Mouse (Mus musculus) testis, adult 2 months (tissue): ENCODE results near the gene Rbm4. TPM values are rescaled to one million over a fixed set of nuclear protein-coding genes. Genes with fewer than 3 reads are reported as not detected.

Source experiments
- H3K27ac ChIP-seq: fragments of 200-500 bp; 2 replicates; pipeline ENCODE4 v1.5.1; 2012; ENCODE audit warnings: low read depth, low read length; ENCODE audit not compliant: control insufficient read depth, insufficient read depth
- H3K27me3 ChIP-seq: fragments of 200-500 bp; 2 replicates; pipeline ENCODE4 v1.6.1; 2012; ENCODE audit warnings: mild to moderate bottlenecking, low read length, moderate library complexity; ENCODE audit not compliant: control insufficient read depth, insufficient read depth
- H3K36me3 ChIP-seq: fragments of 200-500 bp; 2 replicates; pipeline ENCODE4 v1.6.1; 2012; ENCODE audit warnings: mild to moderate bottlenecking, low read length; ENCODE audit not compliant: control insufficient read depth, insufficient read depth
- H3K4me1 ChIP-seq: fragments of 200-500 bp; 2 replicates; pipeline ENCODE4 v1.6.1; 2012; ENCODE audit warnings: low read length; ENCODE audit not compliant: control insufficient read depth, insufficient read depth
- H3K4me3 ChIP-seq: fragments of 200-500 bp; 2 replicates; pipeline ENCODE4 v1.5.1; 2012; ENCODE audit warnings: low read depth, mild to moderate bottlenecking, low read length, moderate library complexity, mixed read lengths; ENCODE audit not compliant: control insufficient read depth
- CTCF ChIP-seq: fragments of 200-500 bp; IDR thresholded peaks from 2 replicates; pipeline ENCODE4 v1.5.1; 2012; ENCODE audit warnings: low read depth, mild to moderate bottlenecking, inconsistent platforms, low read length, moderate library complexity; ENCODE audit not compliant: control insufficient read depth, insufficient read depth, insufficient replicate concordance
- POLR2A ChIP-seq: fragments of 200-500 bp; IDR thresholded peaks from 2 replicates; pipeline ENCODE4 v1.6.1; 2012; ENCODE audit warnings: low read depth, mild to moderate bottlenecking, inconsistent platforms, low read length, moderate library complexity; ENCODE audit not compliant: control insufficient read depth
- polyA plus RNA-seq: library from polyadenylated mRNA; depleted of rRNA; stranded (reverse); fragments of >200 nt; gene quantifications from 2 replicates; pipeline ENCODE4 v1.2.3, GENCODE M21; 2012

Gene Rbm4
- polyA plus RNA-seq, 1 experiment = 26.4 TPM

DNA sequence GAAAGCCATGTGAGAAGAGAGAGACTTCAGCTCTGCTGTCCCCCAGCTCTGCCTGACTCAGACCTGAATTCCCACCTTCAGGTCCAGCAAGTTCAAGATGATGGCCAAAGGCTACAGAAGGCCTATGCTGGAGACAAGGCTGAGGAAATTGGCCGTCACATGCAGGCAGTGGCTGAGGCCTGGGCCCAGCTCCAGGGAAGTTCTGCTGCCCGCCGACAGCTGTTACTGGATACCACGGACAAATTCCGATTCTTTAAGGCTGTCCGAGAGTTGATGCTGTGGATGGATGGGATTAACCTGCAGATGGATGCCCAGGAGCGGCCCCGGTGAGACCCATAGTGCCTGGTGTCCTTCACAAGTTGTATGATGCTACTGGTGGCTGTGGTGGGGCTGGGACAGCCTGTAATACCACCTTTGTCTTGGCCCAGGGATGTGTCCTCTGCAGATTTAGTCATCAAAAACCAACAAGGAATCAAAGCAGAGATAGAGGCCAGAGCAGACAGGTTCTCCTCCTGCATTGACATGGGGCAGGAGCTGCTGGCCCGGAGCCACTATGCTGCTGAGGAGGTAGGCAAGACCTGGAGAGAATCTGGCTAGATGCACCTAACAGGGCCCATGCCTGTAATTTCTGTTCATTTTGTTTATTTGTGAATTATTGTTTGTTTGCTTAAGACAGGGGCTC is 45.9 kb downstream of the Rbm4 start:
- TF ChIP-seq CTCF (no peak), POLR2A (no peak)
- Histone ChIP-seq H3K4me1 (no peaks in the 10 kb centered on the region), H3K27ac (no peak overlapping the region), H3K27me3 (no peaks in the 10 kb centered on the region), H3K4me3 (no peak overlapping the region), H3K36me3 (no peaks in the 10 kb centered on the region)

DNA sequence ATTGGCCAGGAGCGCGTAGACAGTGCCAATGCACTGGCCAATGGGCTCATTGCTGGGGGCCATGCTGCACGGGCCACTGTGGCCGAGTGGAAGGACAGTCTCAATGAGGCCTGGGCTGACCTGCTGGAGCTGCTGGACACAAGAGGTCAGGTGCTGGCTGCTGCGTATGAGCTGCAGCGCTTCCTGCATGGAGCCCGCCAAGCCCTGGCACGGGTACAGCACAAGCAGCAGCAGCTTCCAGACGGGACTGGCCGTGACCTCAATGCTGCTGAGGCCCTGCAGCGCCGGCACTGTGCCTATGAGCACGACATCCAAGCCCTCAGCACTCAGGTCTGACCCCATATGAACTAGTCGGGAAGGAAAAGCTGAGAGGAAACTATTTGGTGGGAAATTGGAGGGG is 47.1 kb downstream of the Rbm4 start:
- no peaks in the 10 kb centered on the region for H3K36me3 ChIP-seq
- H3K27ac ChIP-seq = no peak overlapping the region
- H3K4me1 ChIP-seq = no peaks in the 10 kb centered on the region
- H3K4me3 ChIP-seq = no peak overlapping the region
- H3K27me3 ChIP-seq = no peaks in the 10 kb centered on the region
- TF ChIP-seq CTCF (no peak), POLR2A (no peak)

DNA sequence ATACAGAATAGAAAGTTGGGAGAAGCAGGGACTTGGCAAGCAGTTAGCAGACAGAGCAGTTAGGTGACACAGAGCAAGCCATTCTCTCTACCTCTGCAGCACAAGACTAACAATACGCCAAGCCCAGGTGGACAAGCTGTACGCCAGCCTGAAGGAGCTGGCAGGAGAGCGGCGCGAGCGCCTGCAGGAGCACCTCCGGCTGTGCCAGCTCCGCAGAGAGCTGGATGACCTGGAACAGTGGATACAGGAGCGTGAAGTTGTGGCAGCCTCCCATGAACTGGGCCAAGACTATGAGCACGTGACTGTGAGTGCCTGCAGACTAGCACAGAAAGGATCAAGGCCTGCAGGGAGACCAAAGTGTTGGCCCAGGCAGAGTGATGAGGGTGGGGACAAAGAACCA is 48.0 kb downstream of the Rbm4 start:
- Histone ChIP-seq H3K4me1 (no peaks in the 10 kb centered on the region), H3K27ac (no peak overlapping the region), H3K36me3 (no peaks in the 10 kb centered on the region), H3K27me3 (no peaks in the 10 kb centered on the region), H3K4me3 (no peak overlapping the region)
- TF ChIP-seq CTCF (no peak), POLR2A (no peak)

DNA sequence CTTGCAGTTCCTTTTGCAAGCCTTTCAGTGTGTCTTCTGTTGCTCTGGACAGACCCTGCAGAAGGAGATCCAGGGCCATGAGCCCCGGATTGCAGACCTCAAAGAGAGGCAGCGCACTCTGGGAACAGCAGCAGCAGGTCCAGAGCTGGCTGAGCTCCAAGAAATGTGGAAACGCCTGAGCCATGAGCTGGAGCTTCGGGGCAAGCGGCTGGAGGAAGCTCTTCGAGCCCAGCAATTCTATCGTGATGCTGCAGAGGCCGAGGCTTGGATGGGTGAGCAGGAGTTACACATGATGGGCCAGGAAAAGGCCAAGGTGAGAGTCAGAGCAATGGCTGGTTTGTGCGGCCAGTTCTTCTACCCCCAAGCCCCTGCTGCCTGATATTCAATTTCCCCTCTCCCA is 48.6 kb downstream of the Rbm4 start:
- no peaks in the 10 kb centered on the region for H3K27me3 ChIP-seq
- TF ChIP-seq POLR2A = no peak
- no peak for TF ChIP-seq CTCF
- H3K4me3 ChIP-seq = no peak overlapping the region
- H3K4me1 ChIP-seq = no peaks in the 10 kb centered on the region
- no peaks in the 10 kb centered on the region for H3K36me3 ChIP-seq
- no peak overlapping the region for H3K27ac ChIP-seq

DNA sequence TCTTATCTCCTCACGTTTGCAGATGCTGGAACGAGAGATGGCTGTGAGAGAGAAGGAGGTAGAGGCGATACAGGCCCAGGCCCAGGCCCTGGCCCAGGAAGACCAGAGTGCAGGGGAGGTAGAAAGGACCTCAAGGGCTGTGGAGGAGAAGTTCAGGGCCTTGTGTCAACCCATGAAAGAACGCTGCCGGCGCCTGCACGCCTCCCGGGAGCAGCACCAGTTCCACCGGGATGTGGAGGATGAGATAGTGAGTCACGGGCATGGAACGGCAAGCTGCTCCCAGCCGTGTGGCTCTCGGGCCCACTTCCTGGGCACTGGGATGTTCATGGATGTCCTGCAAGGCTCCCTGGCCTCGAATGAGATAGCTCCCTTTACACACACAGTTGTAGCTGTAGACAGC is 49.7 kb downstream of the Rbm4 start:
- no peaks in the 10 kb centered on the region for H3K4me1 ChIP-seq
- H3K36me3 ChIP-seq = no peaks in the 10 kb centered on the region
- no peak for TF ChIP-seq POLR2A
- TF ChIP-seq CTCF = no peak
- H3K4me3 ChIP-seq = no peak overlapping the region
- H3K27me3 ChIP-seq = no peaks in the 10 kb centered on the region
- H3K27ac ChIP-seq = no peak overlapping the region

DNA sequence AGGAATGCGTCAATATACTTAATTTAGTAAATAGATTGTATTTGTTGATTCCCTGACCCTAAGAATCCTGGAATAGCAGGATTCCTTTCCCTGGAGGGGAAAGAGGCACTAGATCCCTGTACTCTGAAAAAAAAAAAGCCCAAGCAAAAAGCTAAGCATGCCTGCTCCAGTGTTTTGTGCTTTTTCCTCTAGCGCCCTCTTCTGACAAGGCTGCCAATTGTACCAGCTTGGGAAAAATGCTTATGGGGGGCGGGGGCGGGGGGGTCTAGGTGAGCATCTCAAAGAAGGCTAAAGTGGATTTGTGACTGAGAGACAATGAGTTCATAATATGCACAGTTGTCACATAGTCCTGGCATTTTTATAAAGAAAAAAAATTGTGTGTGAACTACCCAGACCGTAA is 50.2 kb downstream of the Rbm4 start:
- H3K4me1 ChIP-seq = no peaks in the 10 kb centered on the region
- H3K27ac ChIP-seq = no peak overlapping the region
- H3K27me3 ChIP-seq = no peaks in the 10 kb centered on the region
- TF ChIP-seq POLR2A (no peak), CTCF (no peak)
- no peak overlapping the region for H3K4me3 ChIP-seq
- no peaks in the 10 kb centered on the region for H3K36me3 ChIP-seq

DNA sequence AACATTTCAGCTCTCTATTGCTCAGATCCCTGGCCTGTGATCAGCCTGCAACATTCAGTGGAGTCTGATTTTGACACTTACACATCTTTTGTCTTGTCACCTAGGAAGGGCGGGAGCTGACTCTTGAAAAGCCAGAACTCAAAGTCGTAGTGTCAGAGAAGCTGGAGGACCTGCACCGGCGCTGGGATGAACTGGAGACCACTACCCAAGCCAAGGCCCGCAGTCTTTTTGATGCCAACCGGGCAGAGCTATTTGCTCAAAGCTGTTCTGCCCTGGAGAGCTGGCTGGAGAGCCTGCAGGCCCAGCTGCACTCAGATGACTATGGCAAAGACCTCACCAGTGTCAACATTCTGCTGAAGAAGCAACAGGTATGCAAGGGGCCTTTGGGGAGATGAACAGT is 51.5 kb downstream of the Rbm4 start:
- Histone ChIP-seq H3K4me3 (no peak overlapping the region), H3K4me1 (no peaks in the 10 kb centered on the region), H3K27me3 (no peaks in the 10 kb centered on the region), H3K36me3 (no peaks in the 10 kb centered on the region), H3K27ac (no peak overlapping the region)
- TF ChIP-seq POLR2A (no peak), CTCF (no peak)
